12 mouse cellular contexts compared by ENCODE assay signal in genomic region chr9:62365326-62366080, GRCm38 (mm10). TPM values are rescaled to one million over a fixed set of nuclear protein-coding genes. Genes with fewer than 3 reads are reported as not detected.
A peak's percentile ranks its signal among the peaks of the same experiment; 100 is the strongest.
DNase-seq lines count a peak whose midpoint lies in the region; ATAC-seq and TF ChIP-seq lines count a peak whose summit lies in the region.
"Had no signal": no experiment of that assay in that cellular context is flagged by ENCODE, and none has a peak within 500 bp of the region (broad histone marks: within the 10 kb centered on the region; RNA-seq: fewer than 3 reads in every experiment).

No protein-coding gene starts in this region.

- H3K9me3 ChIP-seq in hindbrain, postnatal 0 days (ENCODE audit: low read length) = no peaks in the 10 kb centered on the region
- no peaks in the 10 kb centered on the region for H3K9me3 ChIP-seq in hindbrain, embryonic 16.5 days (ENCODE audit: control insufficient read depth, low read length)
- H3K9me3 ChIP-seq in stomach, embryonic 15.5 days = no peaks in the 10 kb centered on the region
- no peaks in the 10 kb centered on the region for H3K9me3 ChIP-seq in stomach, postnatal 0 days (ENCODE audit: control insufficient read depth, low read length)
- H3K9me3 ChIP-seq: forebrain, embryonic 15.5 days; neural tube, embryonic 12.5 days had no signal

- no peak for TF ChIP-seq EP300 in stomach, postnatal 0 days (optimal IDR thresholded peaks at IDR 0.05)

- no peak overlapping the region for H3K4me3 ChIP-seq in hindbrain, postnatal 0 days (ENCODE audit: low read length)
- H3K4me3 ChIP-seq in hindbrain, embryonic 16.5 days (ENCODE audit: low read length) = no peak overlapping the region
- no peak overlapping the region for H3K4me3 ChIP-seq in stomach, embryonic 15.5 days (replicated peaks)
- no peak overlapping the region for H3K4me3 ChIP-seq in stomach, postnatal 0 days (ENCODE audit: low read depth, low read length)
- H3K4me3 ChIP-seq: forebrain, embryonic 15.5 days; neural tube, embryonic 12.5 days had no signal

- no peak for TF ChIP-seq CTCF in hindbrain, postnatal 0 days (IDR thresholded peaks at IDR 0.05; ENCODE audit: low read depth)
- no peak for TF ChIP-seq CTCF in stomach, postnatal 0 days (IDR thresholded peaks at IDR 0.05; ENCODE audit: low read depth)

- H3K4me2 ChIP-seq in hindbrain, postnatal 0 days (ENCODE audit: low read depth, low read length) = no peak overlapping the region
- no peak overlapping the region for H3K4me2 ChIP-seq in hindbrain, embryonic 16.5 days (ENCODE audit: low read length)
- no peak overlapping the region for H3K4me2 ChIP-seq in stomach, embryonic 15.5 days
- H3K4me2 ChIP-seq in stomach, postnatal 0 days (replicated peaks; ENCODE audit: low read depth) = no peak overlapping the region
- H3K4me2 ChIP-seq: forebrain, embryonic 15.5 days; neural tube, embryonic 12.5 days had no signal

- DNase-seq in cerebellum, postnatal 10 days = peak; percentile 66 to 73
- DNase-seq in hindbrain, postnatal 0 days (ENCODE audit: low spot score) = no peak
- no peak for DNase-seq in stomach, postnatal 0 days (ENCODE audit: low spot score)
- DNase-seq in urinary bladder, adult 2 months (ENCODE audit: low spot score) = no peak
- DNase-seq in Muller cell, postnatal 12 days (ENCODE audit: inconsistent ontology term) = no peak
- DNase-seq: lung, postnatal 36 days; thymus, postnatal 25 days had no signal

- H3K36me3 ChIP-seq in hindbrain, postnatal 0 days (ENCODE audit: insufficient read depth, low read length) = no peaks in the 10 kb centered on the region
- H3K36me3 ChIP-seq in hindbrain, embryonic 16.5 days (ENCODE audit: control insufficient read depth, insufficient read depth, low read length) = no peaks in the 10 kb centered on the region
- H3K36me3 ChIP-seq in stomach, embryonic 15.5 days = no peaks in the 10 kb centered on the region
- no peaks in the 10 kb centered on the region for H3K36me3 ChIP-seq in stomach, postnatal 0 days (ENCODE audit: control insufficient read depth, insufficient read depth, low read length)
- H3K36me3 ChIP-seq: forebrain, embryonic 15.5 days; neural tube, embryonic 12.5 days had no signal

- whole genome bisulfite sequencing in hindbrain, postnatal 0 days = 44% methylated on average over 8 of the region's 8 CpGs
- WGBS in hindbrain, embryonic 16.5 days = 57% methylated on average over 8 of the region's 8 CpGs
- 71% methylated on average over 8 of the region's 8 CpGs for WGBS in stomach, embryonic 15.5 days
- WGBS in stomach, postnatal 0 days = 70% methylated on average over 8 of the region's 8 CpGs

- ATAC-seq in cerebellum, adult (ENCODE audit: insufficient number of reproducible peaks, low FRiP score, low TSS enrichment) = no peak
- no peak for ATAC-seq in hindbrain, postnatal 0 days
- no peak for ATAC-seq in hindbrain, embryonic 16.5 days
- ATAC-seq in stomach, embryonic 15.5 days (ENCODE audit: insufficient read depth, low FRiP score, low read depth) = no peak
- no peak for ATAC-seq in stomach, postnatal 0 days (ENCODE audit: low FRiP score, low TSS enrichment)

- peaks cover 42% of the 10 kb centered on the region for H3K4me1 ChIP-seq in hindbrain, postnatal 0 days (ENCODE audit: insufficient read depth, low read length)
- H3K4me1 ChIP-seq in hindbrain, embryonic 16.5 days (ENCODE audit: control insufficient read depth, insufficient read depth, low read depth, low read length) = peaks cover 58% of the 10 kb centered on the region
- H3K4me1 ChIP-seq in stomach, embryonic 15.5 days = peaks cover 93% of the 10 kb centered on the region
- peaks cover 23% of the 10 kb centered on the region for H3K4me1 ChIP-seq in stomach, postnatal 0 days (replicated peaks; ENCODE audit: control insufficient read depth, insufficient read depth)

- no peaks in the 10 kb centered on the region for H3K27me3 ChIP-seq in hindbrain, postnatal 0 days (ENCODE audit: insufficient read depth, low read length)
- no peaks in the 10 kb centered on the region for H3K27me3 ChIP-seq in hindbrain, embryonic 16.5 days (replicated peaks; ENCODE audit: control insufficient read depth, insufficient read depth, low read length)
- H3K27me3 ChIP-seq in stomach, embryonic 15.5 days (replicated peaks) = no peaks in the 10 kb centered on the region
- H3K27me3 ChIP-seq in stomach, postnatal 0 days (ENCODE audit: control insufficient read depth, insufficient read depth, low read length) = no peaks in the 10 kb centered on the region
- H3K27me3 ChIP-seq: forebrain, embryonic 15.5 days; neural tube, embryonic 12.5 days had no signal

- H3K27ac ChIP-seq in hindbrain, postnatal 0 days = peak overlapping the region; percentile 57; the same call in 1 of the 2 replicates
- H3K27ac ChIP-seq in hindbrain, embryonic 16.5 days (ENCODE audit: low read depth, low read length) = no peak overlapping the region
- peak overlapping the region; percentile 14; the same call in 1 of the 2 replicates for H3K27ac ChIP-seq in stomach, embryonic 15.5 days
- no peak overlapping the region for H3K27ac ChIP-seq in stomach, postnatal 0 days (replicated peaks)
- H3K27ac ChIP-seq: neural tube, embryonic 12.5 days had no signal

- H3K9ac ChIP-seq in hindbrain, postnatal 0 days (replicated peaks; ENCODE audit: low read length) = no peak overlapping the region
- no peak overlapping the region for H3K9ac ChIP-seq in hindbrain, embryonic 16.5 days (ENCODE audit: low read depth, low read length)
- H3K9ac ChIP-seq in stomach, embryonic 15.5 days = no peak overlapping the region
- H3K9ac ChIP-seq in stomach, postnatal 0 days (ENCODE audit: low read length) = no peak overlapping the region
- H3K9ac ChIP-seq: neural tube, embryonic 12.5 days had no signal

RNA-seq across cellular contexts. Expression of gene Anp32a, which starts 24.4 kb away (rescaled TPM):
- total RNA-seq in hindbrain, postnatal 0 days (2014; rRNA removed) = 50.7 and 57.2 TPM in 2 replicates
- polyA plus RNA-seq in hindbrain, postnatal 0 days (2015; fragmentation: Nextera tagmentation; extraction: Ambion mirVana) = 112 and 116 TPM in 2 replicates
- polyA plus RNA-seq in hindbrain, embryonic 16.5 days (2015; fragmentation: Nextera tagmentation; extraction: Ambion mirVana) = 115 and 156 TPM in 2 replicates
- 163 and 179 TPM in 2 replicates for polyA plus RNA-seq in stomach, embryonic 15.5 days (2015; fragmentation: Nextera tagmentation; extraction: Ambion mirVana)
- polyA plus RNA-seq in stomach, postnatal 0 days (2015; fragmentation: Nextera tagmentation; extraction: Ambion mirVana) = 67.9 and 89.9 TPM in 2 replicates
- polyA plus RNA-seq in urinary bladder, adult 2 months (2012; rRNA removed) = 171 and 244 TPM in 2 replicates

Comparison
In these comparisons a context has a peak if more than half of its experiments do, and no peak if none do; other contexts are left out.
1. H3K27ac ChIP-seq: peak in hindbrain, postnatal 0 days (single experiment) and stomach, embryonic 15.5 days (single experiment); none in hindbrain, embryonic 16.5 days (single experiment) and stomach, postnatal 0 days (single experiment).
2. DNase-seq: peak in cerebellum, postnatal 10 days (2 of 2); none in hindbrain, postnatal 0 days (single experiment), stomach, postnatal 0 days (single experiment), urinary bladder, adult 2 months (single experiment) and Muller cell, postnatal 12 days (single experiment).